Mouse (Mus musculus) myocyte (in vitro differentiated cells): Measurements from ENCODE around the gene Efnb2. TPM values are rescaled to one million over a fixed set of nuclear protein-coding genes. Genes with fewer than 3 reads are reported as not detected.
A peak's percentile ranks its signal among the peaks of the same experiment; 100 is the strongest.

Experiments
- H3K27me3 ChIP-seq: one replicate; pipeline ENCODE4 v1.6.1; 2011; ENCODE audit not compliant: control insufficient read depth, insufficient read depth, insufficient read length
- H3K36me3 ChIP-seq: one replicate; pipeline ENCODE4 v1.6.1; 2011; ENCODE audit not compliant: control insufficient read depth, insufficient read depth
- H3K4me2 ChIP-seq: one replicate; pipeline ENCODE4 v1.6.1; 2011; ENCODE audit warnings: low read depth, control low read depth
- H3K4me3 ChIP-seq: one replicate; pipeline ENCODE4 v1.5.1; 2011; ENCODE audit warnings: mild to moderate bottlenecking, control low read depth, moderate library complexity
- H3K79me2 ChIP-seq: one replicate; pipeline ENCODE4 v1.6.1; 2011; ENCODE audit not compliant: control insufficient read depth, insufficient read depth
- H3ac ChIP-seq: one replicate; pipeline ENCODE4 v1.6.1; 2011; ENCODE audit not compliant: control insufficient read depth, insufficient read length
- CEBPB ChIP-seq: IDR thresholded peaks from 2 replicates; pipeline ENCODE4 v1.6.1; 2011; ENCODE audit warnings: mild to moderate bottlenecking, moderate library complexity; ENCODE audit not compliant: poor library complexity, insufficient read depth, severe bottlenecking
- E2F4 ChIP-seq: IDR thresholded peaks from one replicate; pipeline ENCODE4 v1.6.1; 2011; ENCODE audit warnings: mild to moderate bottlenecking, control low read depth, moderate library complexity; ENCODE audit not compliant: insufficient read depth
- MAX ChIP-seq: IDR thresholded peaks from one replicate; pipeline ENCODE4 v1.6.1; 2011; ENCODE audit warnings: low read depth, mild to moderate bottlenecking, control low read depth
- MYOD1 ChIP-seq, 3 experiments: IDR thresholded peaks; one replicate each; pipeline ENCODE4 v1.6.1; 2011; ENCODE audit warnings: control low read depth in 2 of 3, low read depth in 2 of 3, mild to moderate bottlenecking in 2 of 3, moderate library complexity in 1 of 3; ENCODE audit not compliant: insufficient read length in 2 of 3, control insufficient read depth in 1 of 3
- MYOG ChIP-seq, 3 experiments: IDR thresholded peaks; one replicate each; pipeline ENCODE4 v1.6.1; 2011; ENCODE audit warnings: control low read depth in 2 of 3, low read depth in 2 of 3, mild to moderate bottlenecking in 2 of 3; ENCODE audit not compliant: insufficient read length in 2 of 3, control insufficient read depth in 1 of 3, insufficient read depth in 1 of 3
- POLR2A ChIP-seq: IDR thresholded peaks from one replicate; pipeline ENCODE4 v1.6.1; 2011; ENCODE audit warnings: low read depth, mild to moderate bottlenecking, control low read depth, moderate library complexity; ENCODE audit not compliant: insufficient read length
- POLR2AphosphoS2 ChIP-seq: IDR thresholded peaks from one replicate; pipeline ENCODE4 v1.6.1; 2011; ENCODE audit warnings: low read depth, control low read depth; ENCODE audit not compliant: insufficient read length
- REST ChIP-seq: IDR thresholded peaks from one replicate; pipeline ENCODE4 v1.6.1; 2011; ENCODE audit warnings: mild to moderate bottlenecking, control low read depth, moderate library complexity; ENCODE audit not compliant: insufficient read depth, insufficient read length
- SRF ChIP-seq: IDR thresholded peaks from one replicate; pipeline ENCODE4 v1.6.1; 2011; ENCODE audit warnings: low read depth; ENCODE audit not compliant: control insufficient read depth, insufficient read length
- TCF12 ChIP-seq: IDR thresholded peaks from one replicate; pipeline ENCODE4 v1.6.1; 2011; ENCODE audit warnings: mild to moderate bottlenecking, control low read depth; ENCODE audit not compliant: poor library complexity, insufficient read depth, severe bottlenecking
- TCF3 ChIP-seq: IDR thresholded peaks from one replicate; pipeline ENCODE4 v1.6.1; 2011; ENCODE audit warnings: low read depth, control low read depth; ENCODE audit not compliant: insufficient read length
- USF1 ChIP-seq: IDR thresholded peaks from one replicate; pipeline ENCODE4 v1.6.1; 2011; ENCODE audit warnings: low read depth, mild to moderate bottlenecking, control low read depth, moderate library complexity
- polyA plus RNA-seq: library from polyadenylated mRNA; unstranded; fragments of >200 nt; fragmentation: generic; extraction: Trizol; gene quantifications from one replicate; pipeline ENCODE4 v1.2.1, GENCODE M21; 2012; ENCODE audit warnings: missing spikeins

The Efnb2 gene
- polyA plus RNA-seq, 1 experiment, result 10.3 TPM

GRCm38 (mm10) chr8:8678236-8678635 lies 17.2 kb upstream of the Efnb2 start:
- no peaks in the 10 kb centered on the region for H3K27me3 ChIP-seq
- H3K4me3 ChIP-seq, result no peak overlapping the region
- H3K4me2 ChIP-seq, result no peak overlapping the region

GRCm38 (mm10) chr8:8674864-8675263 lies 13.8 kb upstream of the Efnb2 start:
- TF ChIP-seq SRF (no peak), POLR2A (no peak), TCF3 (no peak), CEBPB (no peak), POLR2AphosphoS2 (no peak), USF1 (no peak), TCF12 (no peak), MYOD1 (IDR thresholded peaks at IDR 0.05; ENCODE audit: control insufficient read depth in 1 of 3, insufficient read length in 2 of 3, low read depth in 2 of 3) (no peak), MAX (no peak), MYOG (IDR thresholded peaks at IDR 0.05; ENCODE audit: control insufficient read depth in 1 of 3, insufficient read depth in 1 of 3, insufficient read length in 2 of 3, low read depth in 2 of 3) (no peak)
- H3K4me2 ChIP-seq, result no peak overlapping the region
- H3K36me3 ChIP-seq, result peaks cover 78% of the 10 kb centered on the region
- no peak overlapping the region for H3K4me3 ChIP-seq
- H3K79me2 ChIP-seq, result peaks cover 100% of the 10 kb centered on the region
- H3K27me3 ChIP-seq, result no peaks in the 10 kb centered on the region
- H3ac ChIP-seq, result no peak overlapping the region

More at GRCm38 (mm10) chr8:8678236-8678635, 17.2 kb upstream of the Efnb2 start:
- no peak overlapping the region for H3ac ChIP-seq
- H3K79me2 ChIP-seq, result peaks cover 97% of the 10 kb centered on the region
- H3K36me3 ChIP-seq, result peaks cover 79% of the 10 kb centered on the region
- TF ChIP-seq MYOG (IDR thresholded peaks at IDR 0.05; ENCODE audit: control insufficient read depth in 1 of 3, insufficient read depth in 1 of 3, insufficient read length in 2 of 3, low read depth in 2 of 3), result no peak
- TF ChIP-seq TCF3, result no peak
- TF ChIP-seq MAX, result no peak
- TF ChIP-seq USF1, result no peak
- TF ChIP-seq REST, result no peak
- TF ChIP-seq POLR2AphosphoS2, result no peak
- TF ChIP-seq MYOD1 (IDR thresholded peaks at IDR 0.05; ENCODE audit: control insufficient read depth in 1 of 3, insufficient read length in 2 of 3, low read depth in 2 of 3), result no peak
- no peak for TF ChIP-seq SRF
- TF ChIP-seq TCF12, result no peak

GRCm38 (mm10) chr8:8661759-8662138 lies 707 bp upstream of the Efnb2 start:
- Histone ChIP-seq H3K27me3 (no peaks in the 10 kb centered on the region), H3K36me3 (peaks cover 10% of the 10 kb centered on the region), H3K79me2 (peaks cover 50% of the 10 kb centered on the region), H3ac (peak overlapping the region; percentile 86), H3K4me2 (peak overlapping the region; percentile 94), H3K4me3 (peak overlapping the region; percentile 88)
- TF ChIP-seq CEBPB (no peak), POLR2A (no peak), REST (no peak), E2F4 (no peak), USF1 (no peak), SRF (no peak), POLR2AphosphoS2 (no peak), TCF12 (no peak), MYOG (IDR thresholded peaks at IDR 0.05; ENCODE audit: control insufficient read depth in 1 of 3, insufficient read depth in 1 of 3, insufficient read length in 2 of 3, low read depth in 2 of 3) (no peak), MAX (no peak), MYOD1 (IDR thresholded peaks at IDR 0.05; ENCODE audit: control insufficient read depth in 1 of 3, insufficient read length in 2 of 3, low read depth in 2 of 3) (no peak), TCF3 (no peak)

- TF ChIP-seq TCF12 (no peak), MYOD1 (IDR thresholded peaks at IDR 0.05; ENCODE audit: control insufficient read depth in 1 of 3, insufficient read length in 2 of 3, low read depth in 2 of 3) (peak in 2 of 3 experiments; percentile 14 to 21), MYOG (IDR thresholded peaks at IDR 0.05; ENCODE audit: control insufficient read depth in 1 of 3, insufficient read depth in 1 of 3, insufficient read length in 2 of 3, low read depth in 2 of 3) (peak in 2 of 3 experiments; percentile 21 to 25), POLR2AphosphoS2 (no peak), REST (no peak), SRF (no peak)
- Histone ChIP-seq H3K4me2 (peak overlapping the region; percentile 75), H3K36me3 (no peaks in the 10 kb centered on the region), H3ac (peak overlapping the region; percentile 86), H3K4me3 (peak overlapping the region; percentile 88), H3K27me3 (no peaks in the 10 kb centered on the region), H3K79me2 (peaks cover 59% of the 10 kb centered on the region)
These were observed 539 bp downstream of the Efnb2 start for GRCm38 (mm10) chr8:8660307-8661098.
